Mouse (Mus musculus) G1E (cell line): ENCODE data around the gene Dhx34.

Experiments
- CTCF ChIP-seq: IDR thresholded peaks from 2 replicates; pipeline ENCODE4 v1.5.1; 2012; ENCODE audit warnings: low read depth, low read length, inconsistent platforms, mixed read lengths
- GATA1 ChIP-seq: IDR thresholded peaks from 2 replicates; pipeline ENCODE4 v1.6.1; 2012; ENCODE audit warnings: borderline replicate concordance, low read length, inconsistent platforms, mixed read lengths
- POLR2AphosphoS5 ChIP-seq: IDR thresholded peaks from 2 replicates; pipeline ENCODE4 v1.6.1; 2012; ENCODE audit warnings: low read depth, low read length, inconsistent platforms; ENCODE audit not compliant: insufficient replicate concordance
- TAL1 ChIP-seq: conservative IDR thresholded peaks from 2 replicates; pipeline ENCODE4 v1.6.1; 2012; ENCODE audit warnings: low read depth, low read length, inconsistent platforms, mixed read lengths

DNA sequence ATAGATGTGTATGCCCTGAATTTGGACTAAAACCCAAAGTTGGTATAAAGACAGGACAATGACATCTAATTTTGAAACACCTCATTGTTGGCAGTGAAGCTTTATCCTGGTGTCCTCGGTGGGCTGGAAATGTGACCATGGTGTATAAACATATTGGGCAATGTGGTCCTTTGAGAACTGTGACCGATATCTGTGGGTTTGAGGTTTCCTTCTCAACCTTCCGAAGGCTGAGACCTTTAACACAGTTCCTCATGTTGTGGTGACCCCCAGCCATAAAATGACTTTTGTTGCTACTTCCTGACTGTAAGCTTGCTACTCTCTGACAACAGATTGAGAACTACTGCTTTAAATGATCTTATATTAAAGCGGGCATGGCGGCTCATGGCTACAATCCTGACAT is 28.9 kb upstream of the Dhx34 start:
- TF ChIP-seq CTCF, result no peak
- TF ChIP-seq GATA1, result no peak
- TF ChIP-seq TAL1, result no peak
- no peak for TF ChIP-seq POLR2AphosphoS5
